Mouse (Mus musculus): Measurements from ENCODE around the gene Oit3. TPM values are rescaled to one million over a fixed set of nuclear protein-coding genes. Genes with fewer than 3 reads are reported as not detected.

The Oit3 gene
- total RNA-seq, 2 experiments from 2014 or later = 0.30 to 0.84 TPM

- no peak for DNase-seq (ENCODE audit: low spot score in 2 of 2)
- intact Hi-C loops (cut with DNase I) = no loop called here
Measured at GRCm38 (mm10) chr10:59378728-59379127, 62.9 kb downstream of the Oit3 start.

DNA sequence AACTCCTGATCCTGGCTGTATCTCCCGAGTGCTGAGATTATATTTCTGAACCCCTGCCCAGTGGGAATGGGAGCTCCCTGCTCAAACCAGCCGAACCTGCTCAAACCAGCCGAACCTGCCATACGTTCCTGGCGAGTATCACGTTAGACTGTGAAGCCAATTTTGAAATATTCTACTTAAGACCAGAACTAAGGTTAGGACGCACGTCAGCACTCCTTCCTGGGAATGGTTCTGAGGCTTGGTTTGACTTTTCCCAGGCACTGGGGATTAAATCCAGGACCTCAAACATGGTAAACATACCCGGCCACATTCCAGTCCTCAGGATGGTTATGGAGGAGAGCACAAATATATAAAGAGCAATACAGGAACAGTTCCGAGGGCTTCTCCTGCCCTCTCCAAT, 63.7 kb downstream of the Oit3 start:
- intact Hi-C loops (cut with DNase I) = no loop called here
- no peak for DNase-seq (ENCODE audit: low spot score in 2 of 2)

Other genes with a start within 250 kb of the Oit3 start
- gene Sept10, start 219.9 kb downstream of the Oit3 start, total RNA-seq (2021) = 1 to 10 TPM; 6.4 to 7.3 TPM
- 1 to 10 TPM; 7.9 to 8.8 TPM for gene Sowahc, start 219.8 kb downstream of the Oit3 start, total RNA-seq (2021)
- gene P4ha1, start 118.5 kb downstream of the Oit3 start, total RNA-seq (2021) = 10 to 100 TPM; 31.7 to 45.5 TPM
- 10 to 100 TPM; 39.0 to 45.6 TPM for gene Gm10273, start 46.1 kb downstream of the Oit3 start, total RNA-seq (2021)
- not detected for gene Pla2g12b, start 38.1 kb downstream of the Oit3 start, total RNA-seq (2021)
- not detected for gene Gm10322, start 174.3 kb upstream of the Oit3 start, total RNA-seq (2021)
- 10 to 100 TPM; 34.5 to 36.5 TPM for gene Mcu, start 174.9 kb upstream of the Oit3 start, total RNA-seq (2021)